Mouse (Mus musculus): ENCODE measurements around the gene Pdzd11. TPM values are rescaled to one million over a fixed set of nuclear protein-coding genes. Genes with fewer than 3 reads are reported as not detected.

Gene Pdzd11
- 10 to 100 TPM; 35.7 to 41.8 TPM for total RNA-seq (2021)
- long read RNA-seq, experiment 1, transcript Pdzd11-202 (7 exons, 1,041 nt): minor isoform, 9 of 36 reads
- long read RNA-seq, experiment 1, transcript Pdzd11-201 (7 exons, 1,626 nt): major isoform, 16 of 36 reads
- long read RNA-seq, experiment 1, partial matches to known transcripts: 6 of 36 reads
- long read RNA-seq, experiment 1, other reads (novel, unspliced or antisense): 3 of 36 reads
- long read RNA-seq, experiment 2, transcript Pdzd11-201 (7 exons, 1,626 nt): major isoform, 28 of 41 reads
- long read RNA-seq, experiment 2, partial matches to known transcripts: 4 of 41 reads
- long read RNA-seq, experiment 2, other reads (novel, unspliced or antisense): 4 of 41 reads

GRCm38 (mm10) chrX:100625802-100626793 lies at the start of gene Pdzd11:
Gene Pdzd11, minus strand, starts transcription at chrX:100626568.
- DNase-seq (ENCODE audit: low spot score in 2 of 2): peak; percentile 42 to 75

- DNase-seq (ENCODE audit: low spot score in 2 of 2): no peak
Observed at GRCm38 (mm10) chrX:100664825-100665224, 38.5 kb upstream of the Pdzd11 start.

GRCm38 (mm10) chrX:100652848-100653247 lies 26.5 kb upstream of the Pdzd11 start:
- DNase-seq (ENCODE audit: low spot score in 2 of 2): no peak

GRCm38 (mm10) chrX:100638477-100638876 lies 12.1 kb upstream of the Pdzd11 start:
- no peak for DNase-seq (ENCODE audit: low spot score in 2 of 2)

GRCm38 (mm10) chrX:100629076-100629475 lies 2.7 kb upstream of the Pdzd11 start:
- no peak for DNase-seq (ENCODE audit: low spot score in 2 of 2)

GRCm38 (mm10) chrX:100625546-100625801 lies 894 bp downstream of the Pdzd11 start, which contains the start of gene Kif4:
Gene Kif4, plus strand, starts transcription at chrX:100625737.
- DNase-seq (ENCODE audit: low spot score in 2 of 2): no peak

GRCm38 (mm10) chrX:100625146-100625545 lies 1.2 kb downstream of the Pdzd11 start:
- DNase-seq (ENCODE audit: low spot score in 2 of 2): no peak

GRCm38 (mm10) chrX:100624242-100624641 lies 2.1 kb downstream of the Pdzd11 start:
- DNase-seq (ENCODE audit: low spot score in 2 of 2): no peak

- DNase-seq (ENCODE audit: low spot score in 2 of 2): no peak
Observed at GRCm38 (mm10) chrX:100621366-100621765, 5.0 kb downstream of the Pdzd11 start.

- no peak for DNase-seq (ENCODE audit: low spot score in 2 of 2)
Observed at GRCm38 (mm10) chrX:100618488-100618887, 7.9 kb downstream of the Pdzd11 start.

GRCm38 (mm10) chrX:100605314-100605713 lies 21.1 kb downstream of the Pdzd11 start, which contains the start of gene Arr3:
Gene Arr3, plus strand, starts transcription at chrX:100605497.
- no peak for DNase-seq (ENCODE audit: low spot score in 2 of 2)

GRCm38 (mm10) chrX:100599755-100600154 lies 26.6 kb downstream of the Pdzd11 start:
- no peak for DNase-seq (ENCODE audit: low spot score in 2 of 2)

GRCm38 (mm10) chrX:100597439-100597838 lies 28.9 kb downstream of the Pdzd11 start:
- DNase-seq (ENCODE audit: low spot score in 2 of 2): no peak

GRCm38 (mm10) chrX:100594791-100595190 lies 31.6 kb downstream of the Pdzd11 start, which contains the start of gene P2ry4:
Gene P2ry4, minus strand, starts transcription at chrX:100594869.
- DNase-seq (ENCODE audit: low spot score in 2 of 2): no peak

Other genes with a start within 250 kb of the Pdzd11 start
- not detected for gene Otud6a, start 197.6 kb downstream of the Pdzd11 start, total RNA-seq (2021)
- gene Awat2, start 183.9 kb downstream of the Pdzd11 start, total RNA-seq (2021): 1 to 10 TPM in 1 of 2 experiments, under 1 TPM in 1; 0.73 to 1.0 TPM
- gene Igbp1, start 132.3 kb downstream of the Pdzd11 start, total RNA-seq (2021): 10 to 100 TPM; 78.7 to 83.4 TPM
- gene Dgat2l6, start 101.7 kb downstream of the Pdzd11 start, total RNA-seq (2021): not detected
- not detected for gene Awat1, start 54.3 kb downstream of the Pdzd11 start, total RNA-seq (2021)
- gene P2ry4, start 31.7 kb downstream of the Pdzd11 start, total RNA-seq (2021): under 1 TPM in 1 of 2 experiments, not detected in 1; 0.23 TPM
- gene Arr3, start 21.1 kb downstream of the Pdzd11 start, total RNA-seq (2021): not detected
- 10 to 100 TPM; 13.2 to 16.4 TPM for gene Kif4, start 831 bp downstream of the Pdzd11 start, total RNA-seq (2021)
- gene Gdpd2, start 103.3 kb upstream of the Pdzd11 start, total RNA-seq (2021): 1 to 10 TPM; 2.8 to 3.1 TPM
- gene Dlg3, start 141.2 kb upstream of the Pdzd11 start, total RNA-seq (2021): 10 to 100 TPM; 33.8 to 35.1 TPM

Data from adrenal gland, postnatal 4 days (tissue).